In genomic region chr1:75000496-75000895, GRCm38 (mm10) we compare ENCODE assay signal across 9 mouse cellular contexts. TPM values are rescaled to one million over a fixed set of nuclear protein-coding genes. Genes with fewer than 3 reads are reported as not detected.
DNase-seq lines count a peak whose midpoint lies in the region; ATAC-seq and TF ChIP-seq lines count a peak whose summit lies in the region.
"Had no signal": no experiment of that assay in that cellular context is flagged by ENCODE, and none has a peak within 500 bp of the region (broad histone marks: within the 10 kb centered on the region; RNA-seq: fewer than 3 reads in every experiment).

No protein-coding gene starts in this region.

- no peak for TF ChIP-seq POLR2A in ES-Bruce4 (IDR thresholded peaks at IDR 0.05; ENCODE audit: insufficient read depth, low read length)

- no peaks in the 10 kb centered on the region for H3K36me3 ChIP-seq in ES-Bruce4 (ENCODE audit: control insufficient read depth, insufficient read depth, low read length, poor library complexity, severe bottlenecking)
- H3K36me3 ChIP-seq: midbrain, embryonic 12.5 days had no signal

- H3K4me3 ChIP-seq in ES-Bruce4 (ENCODE audit: low read depth, low read length): no peak overlapping the region
- H3K4me3 ChIP-seq: midbrain, embryonic 12.5 days had no signal

- TF ChIP-seq CTCF in ES-Bruce4 (IDR thresholded peaks at IDR 0.05; ENCODE audit: low read depth, low read length): peak; percentile 54

- H3K9me3 ChIP-seq in ES-Bruce4 (replicated peaks; ENCODE audit: control insufficient read depth, insufficient read depth, low read length, poor library complexity, severe bottlenecking): no peaks in the 10 kb centered on the region
- H3K9me3 ChIP-seq: midbrain, embryonic 12.5 days had no signal

- no peak for TF ChIP-seq EP300 in ES-Bruce4 (IDR thresholded peaks at IDR 0.05; ENCODE audit: insufficient read depth, low read depth, low read length)

- no peak overlapping the region for H3K9ac ChIP-seq in ES-Bruce4 (ENCODE audit: low read depth, poor library complexity, severe bottlenecking)
- H3K9ac ChIP-seq: midbrain, embryonic 12.5 days had no signal

- no peak overlapping the region for H3K27ac ChIP-seq in ES-Bruce4 (ENCODE audit: insufficient read depth, low read length)
- H3K27ac ChIP-seq: midbrain, embryonic 12.5 days had no signal

- no peaks in the 10 kb centered on the region for H3K4me1 ChIP-seq in ES-Bruce4 (ENCODE audit: control insufficient read depth, insufficient read depth, low read length)
- H3K4me1 ChIP-seq: midbrain, embryonic 12.5 days had no signal

- ATAC-seq in erythroblast, adult 5-6 weeks (replicated peaks; ENCODE audit: low FRiP score, poor library complexity, severe bottlenecking): no peak

- DNase-seq in layer of hippocampus, adult 18-20 months (ENCODE audit: low spot score in 2 of 2): peak; percentile 17 to 45
- DNase-seq in layer of hippocampus, adult 9-11 months: no peak
- peak; percentile 36 for DNase-seq in adipocyte (ENCODE audit: low spot score)
- DNase-seq in cerebellum, postnatal 36 days: peak; percentile 35 to 36
- peak; percentile 55 for DNase-seq in kidney, postnatal 14 days
- peak; percentile 65 for DNase-seq in mesoderm, embryonic 11.5 days (ENCODE audit: low read depth, low spot score)

- no peaks in the 10 kb centered on the region; the same call in 1 of the 2 replicates for H3K27me3 ChIP-seq in ES-Bruce4 (ENCODE audit: control insufficient read depth, insufficient read depth, low read length, poor library complexity, severe bottlenecking)
- H3K27me3 ChIP-seq: midbrain, embryonic 12.5 days had no signal

RNA-seq across cellular contexts. Expression of gene Ihh, which starts 49.0 kb away (rescaled TPM):
- total RNA-seq in layer of hippocampus, adult 18-20 months (2021): under 1 TPM; 0.20 to 0.32 TPM
- polyA plus RNA-seq in ES-Bruce4 (2011; ENCODE audit: insufficient read depth, insufficient read length, low read depth, missing spikeins): 0.24 TPM in 1 of 2 replicates, not detected in the other
- total RNA-seq in erythroblast, adult 5-6 weeks (2015; ENCODE audit: low replicate concordance): not detected in 2 replicates
- 0.28 TPM in 1 of 2 replicates, not detected in the other for total RNA-seq in erythroblast, adult 5-6 weeks (2017; ENCODE audit: low replicate concordance)
